Mouse (Mus musculus) embryonic facial prominence, embryonic 15.5 days (tissue): ENCODE measurements at regions not wholly inside any gene's neighbourhood (a gene's known extent, or its start where the extent isn't known, plus 50 kb on each side); places are given as distances from the start of the nearest gene placed in this dataset.

ENCODE experiments used
- ATAC-seq: fragments of 200-750 bp; cut with Nextera tagmentation; 2 replicates; pipeline ENCODE4 v1.8.0; 2017; ENCODE audit warnings: low read depth, moderate TSS enrichment; ENCODE audit not compliant: insufficient number of reproducible peaks, low FRiP score, low TSS enrichment
- H3K27ac ChIP-seq: fragments of 300-500 bp; sonication (generic); replicated peaks from 2 replicates; pipeline ENCODE4 v1.5.1; 2015; ENCODE audit warnings: mild to moderate bottlenecking, inconsistent platforms
- H3K27me3 ChIP-seq: fragments of 300-500 bp; sonication (generic); 2 replicates; pipeline ENCODE4 v1.6.1; 2015; ENCODE audit warnings: inconsistent platforms
- H3K36me3 ChIP-seq: fragments of 300-500 bp; sonication (generic); 2 replicates; pipeline ENCODE4 v1.6.1; 2015; ENCODE audit warnings: mild to moderate bottlenecking, inconsistent platforms
- H3K4me1 ChIP-seq: fragments of 300-500 bp; sonication (generic); 2 replicates; pipeline ENCODE4 v1.6.1; 2015; ENCODE audit warnings: inconsistent platforms
- H3K4me2 ChIP-seq: fragments of 300-500 bp; sonication (generic); replicated peaks from 2 replicates; pipeline ENCODE4 v1.6.1; 2015; ENCODE audit warnings: mild to moderate bottlenecking, inconsistent platforms
- H3K4me3 ChIP-seq: fragments of 300-500 bp; sonication (generic); replicated peaks from 2 replicates; pipeline ENCODE4 v1.5.1; 2015; ENCODE audit warnings: mild to moderate bottlenecking, inconsistent platforms
- H3K9ac ChIP-seq: fragments of 300-500 bp; sonication (generic); 2 replicates; pipeline ENCODE4 v1.6.1; 2015; ENCODE audit warnings: inconsistent platforms
- H3K9me3 ChIP-seq: fragments of 300-500 bp; sonication (generic); replicated peaks from 2 replicates; pipeline ENCODE4 v1.6.1; 2016; ENCODE audit warnings: inconsistent platforms
- WGBS: fragments of 180-500 bp; shearing (Covaris S2); methylation state at CpG from one replicate; pipeline ENCODE4 v1.1.7; 2015; 5-methylcytosine and 5-hydroxymethylcytosine counted together

- ATAC-seq = no peak
- Histone ChIP-seq H3K27ac (no peak overlapping the region), H3K4me2 (no peak overlapping the region), H3K9me3 (no peaks in the 10 kb centered on the region), H3K9ac (no peak overlapping the region), H3K4me3 (no peak overlapping the region), H3K4me1 (no peaks in the 10 kb centered on the region), H3K36me3 (no peaks in the 10 kb centered on the region), H3K27me3 (no peaks in the 10 kb centered on the region)
- 66% methylated on average over 1 of the region's 1 CpGs for WGBS
These were observed 269.8 kb upstream of the Mpdz start for GRCm38 (mm10) chr4:81712378-81712777.

GRCm38 (mm10) chr4:81695182-81695581 lies 252.6 kb upstream of the Mpdz start:
- Histone ChIP-seq H3K9ac (no peak overlapping the region), H3K36me3 (no peaks in the 10 kb centered on the region), H3K27ac (no peak overlapping the region), H3K4me2 (no peak overlapping the region), H3K4me3 (no peak overlapping the region), H3K27me3 (no peaks in the 10 kb centered on the region), H3K9me3 (no peaks in the 10 kb centered on the region), H3K4me1 (no peaks in the 10 kb centered on the region)
- no peak for ATAC-seq

GRCm38 (mm10) chr4:81677205-81677604 lies 234.6 kb upstream of the Mpdz start:
- Histone ChIP-seq H3K9me3 (no peaks in the 10 kb centered on the region), H3K27me3 (no peaks in the 10 kb centered on the region), H3K4me3 (no peak overlapping the region), H3K4me2 (no peak overlapping the region), H3K4me1 (no peaks in the 10 kb centered on the region), H3K36me3 (no peaks in the 10 kb centered on the region), H3K27ac (no peak overlapping the region), H3K9ac (no peak overlapping the region)
- no peak for ATAC-seq
- 75% methylated on average over 2 of the region's 2 CpGs for WGBS

- Histone ChIP-seq H3K4me3 (no peak overlapping the region), H3K9ac (no peak overlapping the region), H3K4me1 (no peaks in the 10 kb centered on the region), H3K36me3 (no peaks in the 10 kb centered on the region), H3K4me2 (no peak overlapping the region), H3K27me3 (no peaks in the 10 kb centered on the region), H3K27ac (no peak overlapping the region), H3K9me3 (no peaks in the 10 kb centered on the region)
- no peak for ATAC-seq
- WGBS = 79% methylated on average over 2 of the region's 2 CpGs
These were observed 232.3 kb upstream of the Mpdz start for GRCm38 (mm10) chr4:81674871-81675270.

GRCm38 (mm10) chr4:81673398-81674265 lies 231.0 kb upstream of the Mpdz start:
- no peak for ATAC-seq
- no peak overlapping the region for H3K4me3 ChIP-seq
- 66% methylated on average over 4 of the region's 4 CpGs for WGBS
- no peak overlapping the region for H3K4me2 ChIP-seq
- H3K27ac ChIP-seq = no peak overlapping the region
- H3K9me3 ChIP-seq = no peaks in the 10 kb centered on the region
- no peak overlapping the region for H3K9ac ChIP-seq
- no peaks in the 10 kb centered on the region for H3K36me3 ChIP-seq
- H3K27me3 ChIP-seq = no peaks in the 10 kb centered on the region
- 0 out of 2 replicates have a peak, but pooled peaks cover 5% of the 10 kb centered on the region for H3K4me1 ChIP-seq

- WGBS = 53% methylated on average over 2 of the region's 2 CpGs
- H3K27ac ChIP-seq = no peak overlapping the region
- H3K9ac ChIP-seq = no peak overlapping the region
- H3K9me3 ChIP-seq = no peaks in the 10 kb centered on the region
- no peaks in the 10 kb centered on the region for H3K36me3 ChIP-seq
- ATAC-seq = no peak
- 0 out of 2 replicates have a peak, but pooled peaks cover 5% of the 10 kb centered on the region for H3K4me1 ChIP-seq
- H3K4me3 ChIP-seq = no peak overlapping the region
- H3K4me2 ChIP-seq = no peak overlapping the region
- H3K27me3 ChIP-seq = no peaks in the 10 kb centered on the region
These were observed 229.4 kb upstream of the Mpdz start for GRCm38 (mm10) chr4:81671986-81672385.

- Histone ChIP-seq H3K36me3 (no peaks in the 10 kb centered on the region), H3K27me3 (no peaks in the 10 kb centered on the region), H3K27ac (no peak overlapping the region), H3K9me3 (0 out of 2 replicates have a peak, but pooled peaks cover under 1% of the 10 kb centered on the region), H3K4me3 (no peak overlapping the region), H3K4me1 (0 out of 2 replicates have a peak, but pooled peaks cover 5% of the 10 kb centered on the region), H3K4me2 (no peak overlapping the region), H3K9ac (no peak overlapping the region)
- no peak for ATAC-seq
- 18% methylated on average over 3 of the region's 3 CpGs for WGBS
These were observed 226.6 kb upstream of the Mpdz start for GRCm38 (mm10) chr4:81669181-81669580.

GRCm38 (mm10) chr4:81661096-81661495 lies 218.5 kb upstream of the Mpdz start:
- Histone ChIP-seq H3K4me1 (no peaks in the 10 kb centered on the region), H3K36me3 (no peaks in the 10 kb centered on the region), H3K4me3 (no peak overlapping the region), H3K9me3 (peaks cover 7% of the 10 kb centered on the region; the same call in 1 of the 2 replicates), H3K9ac (no peak overlapping the region), H3K27me3 (no peaks in the 10 kb centered on the region), H3K27ac (no peak overlapping the region), H3K4me2 (no peak overlapping the region)
- no peak for ATAC-seq

- no peak overlapping the region for H3K4me2 ChIP-seq
- 61% methylated on average over 3 of the region's 3 CpGs for WGBS
- H3K4me3 ChIP-seq = no peak overlapping the region
- peak overlapping the region; percentile 23; the same call in 1 of the 2 replicates for H3K27ac ChIP-seq
- H3K9ac ChIP-seq = no peak overlapping the region
- ATAC-seq = no peak
- H3K27me3 ChIP-seq = no peaks in the 10 kb centered on the region
- H3K9me3 ChIP-seq = no peaks in the 10 kb centered on the region
- 0 out of 2 replicates have a peak, but pooled peaks cover 10% of the 10 kb centered on the region for H3K4me1 ChIP-seq
- H3K36me3 ChIP-seq = no peaks in the 10 kb centered on the region
These were observed 185.8 kb upstream of the Mpdz start for GRCm38 (mm10) chr4:81628496-81628828.

- Histone ChIP-seq H3K4me3 (no peak overlapping the region), H3K4me2 (no peak overlapping the region), H3K36me3 (no peaks in the 10 kb centered on the region), H3K27me3 (no peaks in the 10 kb centered on the region), H3K9ac (no peak overlapping the region), H3K9me3 (no peaks in the 10 kb centered on the region), H3K4me1 (0 out of 2 replicates have a peak, but pooled peaks cover 10% of the 10 kb centered on the region), H3K27ac (peak overlapping the region; percentile 23; the same call in 1 of the 2 replicates)
- WGBS = 53% methylated on average over 12 of the region's 12 CpGs
- ATAC-seq = no peak
These were observed 185.3 kb upstream of the Mpdz start for GRCm38 (mm10) chr4:81627714-81628495.

GRCm38 (mm10) chr4:81625348-81625934 lies 182.8 kb upstream of the Mpdz start:
- WGBS = 32% methylated on average over 10 of the region's 10 CpGs

More at GRCm38 (mm10) chr4:81625348-81625934, 182.8 kb upstream of the Mpdz start:
- Histone ChIP-seq H3K4me2 (no peak overlapping the region), H3K27ac (no peak overlapping the region), H3K36me3 (no peaks in the 10 kb centered on the region), H3K9me3 (no peaks in the 10 kb centered on the region), H3K27me3 (no peaks in the 10 kb centered on the region), H3K9ac (no peak overlapping the region), H3K4me3 (no peak overlapping the region), H3K4me1 (0 out of 2 replicates have a peak, but pooled peaks cover 10% of the 10 kb centered on the region)
- ATAC-seq = no peak
